Mouse (Mus musculus): ENCODE results near the gene Cd93. TPM values are rescaled to one million over a fixed set of nuclear protein-coding genes. Genes with fewer than 3 reads are reported as not detected.

Cd93 gene
- polyA plus RNA-seq, 1 experiment from 2014 or later = 5.9 TPM

- Histone ChIP-seq H3K27me3 (peaks cover 47% of the 10 kb centered on the region), H3K4me3 (no peak overlapping the region), H3K36me3 (ENCODE audit: poor library complexity, severe bottlenecking) (no peaks in the 10 kb centered on the region), H3K27ac (no peak overlapping the region), H3K4me2 (no peak overlapping the region), H3K4me1 (peaks cover 27% of the 10 kb centered on the region), H3K9me3 (replicated peaks) (no peaks in the 10 kb centered on the region), H3K9ac (no peak overlapping the region)
- 0 out of 2 replicates have a peak, but pooled peaks have one; percentile 2 for ATAC-seq
- 5% methylated on average over 6 of the region's 6 CpGs for WGBS
These were observed 34.6 kb downstream of the Cd93 start for GRCm38 (mm10) chr2:148408761-148409120.

GRCm38 (mm10) chr2:148407870-148408760, 35.2 kb downstream of the Cd93 start, which contains the start of gene Thbd:
Thbd (minus strand) TSS chr2:148408188.
- peak within 1 kb of the TSS; percentile 65 for H3K4me2 ChIP-seq
- peak within 1 kb of the TSS; percentile 43 for H3K9ac ChIP-seq
- no peak within 1 kb of the TSS for H3K27ac ChIP-seq
- H3K9me3 ChIP-seq (replicated peaks) = no peaks in the 10 kb centered on the region
- ATAC-seq = peak; percentile 65
- H3K4me1 ChIP-seq = peaks cover 27% of the 10 kb centered on the region
- 3% methylated on average over 35 of the region's 35 CpGs for WGBS
- H3K4me3 ChIP-seq = peak within 1 kb of the TSS; percentile 38
- peaks cover 47% of the 10 kb centered on the region for H3K27me3 ChIP-seq
- no peaks in the 10 kb centered on the region for H3K36me3 ChIP-seq (ENCODE audit: poor library complexity, severe bottlenecking)

- peaks cover 47% of the 10 kb centered on the region for H3K27me3 ChIP-seq
These were observed 36.1 kb downstream of the Cd93 start for GRCm38 (mm10) chr2:148406971-148407869.

GRCm38 (mm10) chr2:148406160-148406970, 37.0 kb downstream of the Cd93 start:
- Histone ChIP-seq H3K27me3 (peaks cover 47% of the 10 kb centered on the region), H3K9me3 (replicated peaks) (no peaks in the 10 kb centered on the region)
- 8% methylated on average over 34 of the region's 34 CpGs for WGBS

More at GRCm38 (mm10) chr2:148406971-148407869, 36.1 kb downstream of the Cd93 start:
- Histone ChIP-seq H3K27ac (no peak overlapping the region), H3K4me3 (peak overlapping the region; percentile 38), H3K36me3 (ENCODE audit: poor library complexity, severe bottlenecking) (no peaks in the 10 kb centered on the region), H3K9me3 (replicated peaks) (no peaks in the 10 kb centered on the region), H3K4me1 (peaks cover 27% of the 10 kb centered on the region), H3K9ac (peak overlapping the region; percentile 43), H3K4me2 (peak overlapping the region; percentile 65)
- peak; percentile 44 for ATAC-seq
- WGBS = 5% methylated on average over 55 of the region's 55 CpGs

GRCm38 (mm10) chr2:148404906-148405305, 38.5 kb downstream of the Cd93 start:
- H3K9me3 ChIP-seq (replicated peaks) = no peaks in the 10 kb centered on the region
- no peaks in the 10 kb centered on the region for H3K36me3 ChIP-seq (ENCODE audit: poor library complexity, severe bottlenecking)
- H3K4me2 ChIP-seq = no peak overlapping the region
- no peak overlapping the region for H3K27ac ChIP-seq
- 74% methylated on average over 5 of the region's 5 CpGs for WGBS
- ATAC-seq = no peak
- H3K9ac ChIP-seq = no peak overlapping the region
- peaks cover 47% of the 10 kb centered on the region for H3K27me3 ChIP-seq
- peaks cover 27% of the 10 kb centered on the region for H3K4me1 ChIP-seq
- no peak overlapping the region for H3K4me3 ChIP-seq

More at GRCm38 (mm10) chr2:148406160-148406970, 37.0 kb downstream of the Cd93 start:
- Histone ChIP-seq H3K4me1 (peaks cover 27% of the 10 kb centered on the region), H3K36me3 (ENCODE audit: poor library complexity, severe bottlenecking) (no peaks in the 10 kb centered on the region), H3K27ac (no peak overlapping the region), H3K4me3 (peak overlapping the region; percentile 38), H3K9ac (peak overlapping the region; percentile 43; the same call in 1 of the 2 replicates), H3K4me2 (peak overlapping the region; percentile 65)
- peak; percentile 11; the same call in 1 of the 2 replicates for ATAC-seq

- no peaks in the 10 kb centered on the region for H3K36me3 ChIP-seq (ENCODE audit: poor library complexity, severe bottlenecking)
- H3K4me3 ChIP-seq = no peak overlapping the region
- H3K4me1 ChIP-seq = peaks cover 15% of the 10 kb centered on the region
- no peaks in the 10 kb centered on the region for H3K9me3 ChIP-seq (replicated peaks)
- no peak overlapping the region for H3K27ac ChIP-seq
- 83% methylated on average over 1 of the region's 1 CpGs for WGBS
- H3K27me3 ChIP-seq = peaks cover 32% of the 10 kb centered on the region
- H3K9ac ChIP-seq = no peak overlapping the region
- ATAC-seq = no peak
- no peak overlapping the region for H3K4me2 ChIP-seq
These were observed 41.1 kb downstream of the Cd93 start for GRCm38 (mm10) chr2:148402227-148402626.

GRCm38 (mm10) chr2:148398901-148399685, 44.3 kb downstream of the Cd93 start:
- peaks cover 31% of the 10 kb centered on the region for H3K27me3 ChIP-seq
- WGBS = 87% methylated on average over 5 of the region's 5 CpGs

GRCm38 (mm10) chr2:148397784-148398100, 45.6 kb downstream of the Cd93 start:
- WGBS = 85% methylated on average over 1 of the region's 1 CpGs
- Histone ChIP-seq H3K27me3 (peaks cover 38% of the 10 kb centered on the region), H3K36me3 (ENCODE audit: poor library complexity, severe bottlenecking) (no peaks in the 10 kb centered on the region), H3K4me2 (no peak overlapping the region), H3K4me3 (no peak overlapping the region), H3K9me3 (replicated peaks) (no peaks in the 10 kb centered on the region), H3K4me1 (peaks cover 14% of the 10 kb centered on the region), H3K27ac (no peak overlapping the region), H3K9ac (no peak overlapping the region)
- no peak for ATAC-seq

More at GRCm38 (mm10) chr2:148398901-148399685, 44.3 kb downstream of the Cd93 start:
- H3K4me2 ChIP-seq = no peak overlapping the region
- H3K4me3 ChIP-seq = no peak overlapping the region
- H3K9me3 ChIP-seq (replicated peaks) = no peaks in the 10 kb centered on the region
- no peak for ATAC-seq
- H3K9ac ChIP-seq = no peak overlapping the region
- peaks cover 14% of the 10 kb centered on the region for H3K4me1 ChIP-seq
- no peaks in the 10 kb centered on the region for H3K36me3 ChIP-seq (ENCODE audit: poor library complexity, severe bottlenecking)
- H3K27ac ChIP-seq = no peak overlapping the region

GRCm38 (mm10) chr2:148397015-148397783, 46.2 kb downstream of the Cd93 start:
- Histone ChIP-seq H3K36me3 (ENCODE audit: poor library complexity, severe bottlenecking) (no peaks in the 10 kb centered on the region), H3K27me3 (peaks cover 38% of the 10 kb centered on the region), H3K27ac (no peak overlapping the region), H3K9ac (no peak overlapping the region), H3K4me2 (no peak overlapping the region), H3K4me1 (peaks cover 14% of the 10 kb centered on the region), H3K9me3 (replicated peaks) (no peaks in the 10 kb centered on the region), H3K4me3 (no peak overlapping the region)
- ATAC-seq = no peak
- WGBS = 74% methylated on average over 11 of the region's 11 CpGs

GRCm38 (mm10) chr2:148396209-148396608, 47.2 kb downstream of the Cd93 start:
- peaks cover 14% of the 10 kb centered on the region for H3K4me1 ChIP-seq
- H3K9me3 ChIP-seq (replicated peaks) = no peaks in the 10 kb centered on the region
- no peak overlapping the region for H3K9ac ChIP-seq
- peak overlapping the region; percentile 56 for H3K4me3 ChIP-seq
- 70% methylated on average over 10 of the region's 10 CpGs for WGBS
- no peaks in the 10 kb centered on the region for H3K36me3 ChIP-seq (ENCODE audit: poor library complexity, severe bottlenecking)
- H3K27ac ChIP-seq = no peak overlapping the region
- ATAC-seq = peak; percentile 12; the same call in 1 of the 2 replicates
- peaks cover 38% of the 10 kb centered on the region for H3K27me3 ChIP-seq
- peak overlapping the region; percentile 95 for H3K4me2 ChIP-seq

Measured in forebrain, embryonic 13.5 days (tissue).